Mouse (Mus musculus) intestine, embryonic 14.5 days (tissue): ENCODE results near the gene Dnm2. TPM values are rescaled to one million over a fixed set of nuclear protein-coding genes. Genes with fewer than 3 reads are reported as not detected.
A peak's percentile ranks its signal among the peaks of the same experiment; 100 is the strongest.
"Not testable (repeated sequence)": the region's sequence is repeated elsewhere in the genome, so short reads cannot be mapped to it uniquely, and the experiment has no call there.

Experiments
- ATAC-seq: fragments of 200-750 bp; cut with Nextera tagmentation; replicated peaks from 2 replicates; pipeline ENCODE4 v1.8.0; 2017; ENCODE audit warnings: low read depth, moderate number of reproducible peaks, moderate TSS enrichment, moderate library complexity; ENCODE audit not compliant: low FRiP score, low TSS enrichment
- DNase-seq: peaks from one replicate; pipeline ENCODE4 v3.0.0-alpha.2; 2018; ENCODE audit warnings: low spot score
- H3K27ac ChIP-seq: fragments of 300-500 bp; sonication (generic); 2 replicates; pipeline ENCODE4 v1.5.1; 2014; ENCODE audit warnings: low read depth, mild to moderate bottlenecking, control low read depth
- H3K27me3 ChIP-seq: fragments of 300-500 bp; sonication (generic); replicated peaks from 2 replicates; pipeline ENCODE4 v1.6.1; 2014; ENCODE audit warnings: low read length, control low read depth; ENCODE audit not compliant: control insufficient read depth, insufficient read depth
- H3K36me3 ChIP-seq: fragments of 300-500 bp; sonication (generic); 2 replicates; pipeline ENCODE4 v1.6.1; 2014; ENCODE audit warnings: low read length, control low read depth; ENCODE audit not compliant: control insufficient read depth, insufficient read depth
- H3K4me1 ChIP-seq: fragments of 300-500 bp; sonication (generic); replicated peaks from 2 replicates; pipeline ENCODE4 v1.6.1; 2014; ENCODE audit warnings: low read length, control low read depth, mixed read lengths; ENCODE audit not compliant: control insufficient read depth, insufficient read depth
- H3K4me2 ChIP-seq: fragments of 300-500 bp; sonication (generic); 2 replicates; pipeline ENCODE4 v1.6.1; 2014; ENCODE audit warnings: low read length
- H3K4me3 ChIP-seq: fragments of 300-500 bp; sonication (generic); 2 replicates; pipeline ENCODE4 v1.5.1; 2014; ENCODE audit warnings: low read depth, low read length, control low read depth, mixed read lengths
- H3K9ac ChIP-seq: fragments of 300-500 bp; sonication (generic); 2 replicates; pipeline ENCODE4 v1.6.1; 2014; ENCODE audit warnings: mild to moderate bottlenecking, low read length
- H3K9me3 ChIP-seq: fragments of 300-500 bp; sonication (generic); 2 replicates; pipeline ENCODE4 v1.6.1; 2016; ENCODE audit warnings: low read length, control low read depth; ENCODE audit not compliant: control insufficient read depth
- WGBS: fragments of 180-500 bp; shearing (Covaris S2); extraction: QIAGEN DNeasy Blood & Tissue Kit; methylation state at CpG from one replicate; pipeline ENCODE4 v1.1.7; 2014; 5-methylcytosine and 5-hydroxymethylcytosine counted together
- polyA plus RNA-seq: library from polyadenylated mRNA; unstranded; fragments of >200 nt; fragmentation: Nextera tagmentation; extraction: Ambion mirVana; gene quantifications from 2 replicates; pipeline ENCODE4 v1.2.1, GENCODE M21; 2014

Gene Dnm2
- polyA plus RNA-seq, 1 experiment from 2014 or later: 67.3 TPM

DNA sequence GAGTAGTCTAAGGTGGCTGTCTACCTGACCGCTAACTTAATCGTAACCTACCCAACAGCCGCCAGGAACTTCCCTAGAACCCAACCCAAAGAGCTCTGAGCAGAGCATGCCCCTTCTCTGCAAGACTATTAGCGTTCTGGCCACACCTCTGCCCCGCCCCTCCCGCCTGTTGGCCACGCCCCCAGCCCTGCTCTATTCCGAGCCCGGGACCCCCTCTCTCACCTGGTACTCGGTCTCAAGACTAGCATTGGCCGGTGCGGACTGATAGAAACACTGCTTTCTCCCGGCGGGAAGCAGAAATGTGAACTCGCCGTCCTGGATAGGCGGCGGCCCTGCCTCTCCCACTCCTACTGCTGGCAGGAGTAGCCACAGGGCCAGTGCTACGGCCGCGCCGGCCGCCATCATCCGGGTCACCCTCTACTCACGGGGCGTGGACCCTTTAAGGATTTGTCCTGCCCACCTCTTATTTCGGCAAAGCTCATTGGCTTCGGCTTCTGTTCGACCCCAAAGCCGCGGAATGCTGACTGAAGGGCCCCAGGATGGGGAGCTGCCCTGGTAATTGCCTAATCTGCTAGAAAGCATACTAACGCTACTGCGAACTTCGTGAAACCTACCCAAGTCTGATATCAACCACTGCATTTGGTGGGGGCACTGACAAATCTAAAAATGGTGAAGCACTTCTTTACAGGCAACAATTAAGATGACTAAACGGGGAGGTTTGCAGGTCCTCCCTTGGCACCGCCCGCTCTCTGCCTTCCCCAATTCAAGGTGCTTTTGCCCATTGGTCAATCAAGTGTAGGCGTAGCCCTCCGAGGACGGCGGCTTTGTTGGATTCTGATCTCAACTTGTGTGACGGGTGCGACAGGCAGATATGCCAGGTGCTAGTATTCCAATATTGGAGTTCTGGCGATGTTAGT, 85.3 kb downstream of the Dnm2 start, which contains the start of gene Tmed1:
Gene Tmed1 (minus strand): TSS at position 481 of the 917 bp plus-strand sequence.
- ATAC-seq: peak; percentile 96
- Histone ChIP-seq H3K4me1 (peaks cover 9% of the 10 kb centered on the region), H3K4me2 (peak within 1 kb of the TSS; percentile 86), H3K27ac (peak within 1 kb of the TSS; percentile 92), H3K36me3 (peaks cover 39% of the 10 kb centered on the region), H3K9ac (peak within 1 kb of the TSS; percentile 55), H3K9me3 (no peaks in the 10 kb centered on the region), H3K27me3 (no peaks in the 10 kb centered on the region), H3K4me3 (peak within 1 kb of the TSS; percentile 60)
- DNase-seq: peak; percentile 99
- under 1% methylated on average over 44 of the region's 44 CpGs for WGBS

GRCm38 (mm10) chr9:21510689-21511015, 85.9 kb downstream of the Dnm2 start:
- no peaks in the 10 kb centered on the region for H3K27me3 ChIP-seq
- WGBS: 5% methylated on average over 7 of the region's 7 CpGs
- H3K9me3 ChIP-seq: no peaks in the 10 kb centered on the region
- H3K9ac ChIP-seq: peak overlapping the region; percentile 55
- ATAC-seq (peak; percentile 25; the same call in 1 of the 2 replicates), DNase-seq (no peak)
- H3K4me2 ChIP-seq: peak overlapping the region; percentile 86
- H3K27ac ChIP-seq: peak overlapping the region; percentile 92
- peaks cover 32% of the 10 kb centered on the region for H3K36me3 ChIP-seq
- peaks cover 9% of the 10 kb centered on the region for H3K4me1 ChIP-seq
- H3K4me3 ChIP-seq: peak overlapping the region; percentile 60

GRCm38 (mm10) chr9:21511052-21511451, 86.3 kb downstream of the Dnm2 start:
- Histone ChIP-seq H3K27ac (no peak overlapping the region), H3K4me1 (peaks cover 9% of the 10 kb centered on the region), H3K36me3 (peaks cover 28% of the 10 kb centered on the region), H3K9me3 (no peaks in the 10 kb centered on the region), H3K4me3 (peak overlapping the region; percentile 60; the same call in 1 of the 2 replicates), H3K9ac (peak overlapping the region; percentile 55), H3K4me2 (peak overlapping the region; percentile 86), H3K27me3 (no peaks in the 10 kb centered on the region)
- DNase-seq (no peak), ATAC-seq (no peak)
- 81% methylated on average over 9 of the region's 9 CpGs for WGBS

DNA sequence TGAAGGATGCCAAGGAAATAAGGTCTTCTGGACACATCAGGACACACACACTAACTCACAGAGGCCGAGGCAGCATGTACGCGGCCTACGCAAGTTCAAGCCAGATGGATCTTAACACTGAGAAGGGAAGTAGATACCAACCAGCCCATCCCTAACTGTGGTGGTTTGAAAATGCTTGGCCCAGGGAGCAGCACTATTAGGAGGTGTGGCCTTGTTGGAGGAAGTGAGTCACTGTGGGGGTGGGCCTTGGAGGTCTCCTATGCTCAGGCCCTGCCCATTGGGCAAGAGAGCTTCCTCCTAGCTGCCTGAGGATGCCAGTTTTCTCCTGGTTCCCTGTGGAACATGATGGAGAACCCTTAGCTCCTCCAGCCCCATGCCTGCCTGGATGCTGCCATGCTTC, 88.8 kb downstream of the Dnm2 start:
- no peak overlapping the region for H3K4me3 ChIP-seq
- H3K4me2 ChIP-seq: no peak overlapping the region
- no peak overlapping the region for H3K27ac ChIP-seq
- no peaks in the 10 kb centered on the region for H3K9me3 ChIP-seq
- H3K36me3 ChIP-seq: peaks cover 8% of the 10 kb centered on the region; the same call in 1 of the 2 replicates
- ATAC-seq: no peak
- WGBS: 98% methylated on average over 4 of the region's 4 CpGs
- peaks cover 9% of the 10 kb centered on the region for H3K4me1 ChIP-seq
- DNase-seq: no peak
- H3K27me3 ChIP-seq: no peaks in the 10 kb centered on the region
- no peak overlapping the region for H3K9ac ChIP-seq

DNA sequence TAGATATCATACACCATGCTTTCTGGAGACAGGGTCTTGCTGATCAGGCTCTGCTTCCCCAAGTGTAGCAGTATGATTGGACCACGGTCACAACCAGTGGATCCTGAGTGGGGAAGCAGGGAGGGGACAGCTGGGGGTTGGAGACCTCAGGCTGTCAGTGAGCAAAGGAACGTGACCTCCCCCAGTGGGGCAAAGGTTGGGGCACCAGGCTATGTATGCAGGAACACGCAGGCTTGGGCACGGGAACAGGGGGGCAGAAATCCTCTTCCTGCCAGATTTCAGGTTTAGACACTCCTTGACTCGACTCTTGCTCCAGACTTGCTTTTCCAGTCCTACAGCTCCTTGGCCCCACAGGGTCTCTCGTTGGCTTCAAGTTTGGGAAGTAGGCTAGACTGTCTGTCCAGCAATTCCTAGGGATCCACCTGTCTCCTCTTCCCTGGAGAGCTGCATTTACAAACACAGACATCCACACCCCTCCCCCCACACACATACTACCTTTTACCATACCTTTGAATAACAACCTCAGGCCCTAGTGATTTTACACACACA, 93.3 kb downstream of the Dnm2 start:
- H3K4me3 ChIP-seq: no peak overlapping the region
- no peaks in the 10 kb centered on the region for H3K4me1 ChIP-seq
- 63% methylated on average over 6 of the region's 6 CpGs for WGBS
- H3K9ac ChIP-seq: no peak overlapping the region
- no peaks in the 10 kb centered on the region for H3K36me3 ChIP-seq
- no peaks in the 10 kb centered on the region for H3K9me3 ChIP-seq
- DNase-seq: no peak
- no peak overlapping the region for H3K4me2 ChIP-seq
- H3K27me3 ChIP-seq: no peaks in the 10 kb centered on the region
- no peak overlapping the region for H3K27ac ChIP-seq
- no peak for ATAC-seq

DNA sequence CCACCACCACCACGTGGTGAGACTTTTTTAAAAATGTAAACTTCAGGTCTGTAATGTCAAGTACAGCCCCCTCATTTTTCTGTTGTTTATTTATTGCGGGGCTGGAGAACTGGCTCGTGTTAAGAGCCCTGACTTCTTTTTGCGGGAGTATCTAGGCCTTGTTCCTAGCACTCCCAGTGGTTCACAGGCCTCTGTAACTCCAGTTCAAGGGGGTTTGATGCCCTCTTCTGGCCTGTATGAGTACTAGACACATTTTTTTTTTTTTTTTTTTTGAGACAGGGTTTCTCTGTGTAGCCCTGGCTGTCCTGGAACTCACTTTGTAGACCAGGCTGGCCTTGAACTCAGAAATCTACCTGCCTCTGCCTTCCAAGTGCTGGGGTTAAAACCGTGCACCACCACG, 94.0 kb downstream of the Dnm2 start:
- not testable (repeated sequence) for H3K4me2 ChIP-seq, H3K4me1 ChIP-seq, H3K27me3 ChIP-seq, H3K4me3 ChIP-seq, H3K9me3 ChIP-seq, ATAC-seq, H3K36me3 ChIP-seq, DNase-seq, H3K27ac ChIP-seq, H3K9ac ChIP-seq
- 70% methylated on average over 6 of the region's 6 CpGs for WGBS

- Histone ChIP-seq H3K9ac (no peak overlapping the region), H3K36me3 (no peaks in the 10 kb centered on the region), H3K4me3 (no peak overlapping the region), H3K27me3 (no peaks in the 10 kb centered on the region), H3K27ac (no peak overlapping the region), H3K4me1 (no peaks in the 10 kb centered on the region), H3K4me2 (no peak overlapping the region), H3K9me3 (no peaks in the 10 kb centered on the region)
- no peak for ATAC-seq
- 66% methylated on average over 7 of the region's 7 CpGs for WGBS
- DNase-seq: no peak
Measured at GRCm38 (mm10) chr9:21525142-21525936, 100.6 kb downstream of the Dnm2 start.

- H3K27ac ChIP-seq: no peak within 1 kb of the TSS
- H3K9ac ChIP-seq: no peak within 1 kb of the TSS
- H3K36me3 ChIP-seq: no peaks in the 10 kb centered on the region
- H3K4me1 ChIP-seq: no peaks in the 10 kb centered on the region
- WGBS: 63% methylated on average over 14 of the region's 14 CpGs
- H3K4me3 ChIP-seq: no peak within 1 kb of the TSS
- H3K4me2 ChIP-seq: no peak within 1 kb of the TSS
- ATAC-seq (no peak), DNase-seq (no peak)
- no peaks in the 10 kb centered on the region for H3K9me3 ChIP-seq
- no peaks in the 10 kb centered on the region for H3K27me3 ChIP-seq
Measured at GRCm38 (mm10) chr9:21525937-21526633, 101.4 kb downstream of the Dnm2 start, which contains the start of gene AB124611. Gene AB124611, plus strand, starts transcription at chr9:21526176.
